Mouse (Mus musculus): ENCODE data around the gene Clec11a. TPM values are rescaled to one million over a fixed set of nuclear protein-coding genes. Genes with fewer than 3 reads are reported as not detected.

Gene Clec11a
- polyA plus RNA-seq, 1 experiment from 2014 or later = 3.8 TPM

GRCm38 (mm10) chr7:44310878-44311712, 4.4 kb upstream of the Clec11a start:
- H3K4me1 ChIP-seq (replicated peaks; ENCODE audit: control insufficient read depth, insufficient read depth, low read length) = no peaks in the 10 kb centered on the region
- peak overlapping the region; percentile 79 for H3K4me2 ChIP-seq (replicated peaks; ENCODE audit: low read depth)
- no peak overlapping the region for H3K27ac ChIP-seq (ENCODE audit: low read depth, low read length)
- H3K4me3 ChIP-seq (ENCODE audit: low read depth, low read length) = peak overlapping the region; percentile 40
- no peak for TF ChIP-seq CTCF (IDR thresholded peaks at IDR 0.05; ENCODE audit: low read depth)
- peak overlapping the region; percentile 26; the same call in 1 of the 2 replicates for H3K9ac ChIP-seq (ENCODE audit: low read depth, low read length)
- WGBS = 5% methylated on average over 38 of the region's 38 CpGs
- H3K9me3 ChIP-seq (ENCODE audit: control insufficient read depth) = no peaks in the 10 kb centered on the region
- H3K36me3 ChIP-seq (ENCODE audit: control insufficient read depth, insufficient read depth) = no peaks in the 10 kb centered on the region
- ATAC-seq = no peak
- peaks cover 19% of the 10 kb centered on the region for H3K27me3 ChIP-seq (replicated peaks; ENCODE audit: control insufficient read depth, insufficient read depth, low read length)

GRCm38 (mm10) chr7:44310285-44310877, 3.7 kb upstream of the Clec11a start:
- H3K4me2 ChIP-seq (replicated peaks; ENCODE audit: low read depth) = peak overlapping the region; percentile 79
- H3K9ac ChIP-seq (ENCODE audit: low read depth, low read length) = peak overlapping the region; percentile 26; the same call in 1 of the 2 replicates
- no peak overlapping the region for H3K27ac ChIP-seq (ENCODE audit: low read depth, low read length)
- H3K27me3 ChIP-seq (replicated peaks; ENCODE audit: control insufficient read depth, insufficient read depth, low read length) = peaks cover 19% of the 10 kb centered on the region
- H3K9me3 ChIP-seq (ENCODE audit: control insufficient read depth) = no peaks in the 10 kb centered on the region
- peak overlapping the region; percentile 40 for H3K4me3 ChIP-seq (ENCODE audit: low read depth, low read length)
- no peak for ATAC-seq
- under 1% methylated on average over 37 of the region's 40 CpGs for WGBS
- H3K4me1 ChIP-seq (replicated peaks; ENCODE audit: control insufficient read depth, insufficient read depth, low read length) = peaks cover 4% of the 10 kb centered on the region
- no peak for TF ChIP-seq CTCF (IDR thresholded peaks at IDR 0.05; ENCODE audit: low read depth)
- H3K36me3 ChIP-seq (ENCODE audit: control insufficient read depth, insufficient read depth) = no peaks in the 10 kb centered on the region

DNA sequence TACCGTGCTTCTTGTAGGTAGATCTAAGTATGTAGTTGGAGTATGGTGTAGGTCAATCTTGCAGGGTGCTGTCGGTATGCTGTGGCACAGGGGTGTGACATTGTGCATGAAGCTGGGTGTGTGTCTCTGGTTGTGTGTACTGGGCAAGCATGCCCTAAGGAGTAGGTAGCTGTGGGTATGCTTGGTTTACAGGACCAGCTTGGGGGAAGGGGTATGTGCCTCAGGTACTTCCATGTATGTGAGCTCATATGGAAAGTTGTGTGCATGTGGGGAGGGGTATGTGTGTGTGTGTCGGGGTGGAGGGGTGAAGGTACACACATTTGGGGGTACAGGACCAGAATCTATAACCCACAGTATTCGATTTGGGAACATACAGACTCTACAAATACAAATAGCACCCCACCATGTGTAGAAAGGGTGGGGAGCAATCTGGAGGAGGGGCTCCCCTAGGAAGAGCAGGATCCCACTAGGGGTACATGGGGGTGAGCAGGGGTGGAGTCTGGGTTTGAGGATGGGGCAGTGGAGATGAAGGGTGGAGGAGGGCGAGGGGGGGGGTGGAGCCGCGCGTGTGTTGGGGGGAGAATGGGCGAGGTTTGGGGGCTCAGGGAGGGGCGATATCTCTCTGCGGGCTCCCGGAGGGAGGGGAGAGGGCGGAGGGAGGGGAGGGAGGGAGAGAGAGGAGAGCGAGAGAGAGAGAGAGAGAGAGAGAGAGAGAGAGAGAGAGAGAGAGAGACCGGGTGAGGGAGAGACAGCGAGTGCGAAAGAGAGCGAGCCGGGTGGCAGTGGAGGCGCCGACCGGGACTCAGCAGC, 3.0 kb upstream of the Clec11a start, which contains the start of gene Shank1:
Gene Shank1, plus strand, starts transcription at position 779 of the 810 bp plus-strand sequence.
- no peaks in the 10 kb centered on the region for H3K36me3 ChIP-seq (ENCODE audit: control insufficient read depth, insufficient read depth)
- H3K4me2 ChIP-seq (replicated peaks; ENCODE audit: low read depth) = peak within 1 kb of the TSS; percentile 79
- H3K4me1 ChIP-seq (replicated peaks; ENCODE audit: control insufficient read depth, insufficient read depth, low read length) = peaks cover 4% of the 10 kb centered on the region
- no peak for ATAC-seq
- no peak within 1 kb of the TSS for H3K27ac ChIP-seq (ENCODE audit: low read depth, low read length)
- no peak for TF ChIP-seq CTCF (IDR thresholded peaks at IDR 0.05; ENCODE audit: low read depth)
- H3K9ac ChIP-seq (ENCODE audit: low read depth, low read length) = peak within 1 kb of the TSS; percentile 26; the same call in 1 of the 2 replicates
- 21% methylated on average over 12 of the region's 22 CpGs for WGBS
- peaks cover 19% of the 10 kb centered on the region for H3K27me3 ChIP-seq (replicated peaks; ENCODE audit: control insufficient read depth, insufficient read depth, low read length)
- no peaks in the 10 kb centered on the region for H3K9me3 ChIP-seq (ENCODE audit: control insufficient read depth)
- H3K4me3 ChIP-seq (ENCODE audit: low read depth, low read length) = peak within 1 kb of the TSS; percentile 40

DNA sequence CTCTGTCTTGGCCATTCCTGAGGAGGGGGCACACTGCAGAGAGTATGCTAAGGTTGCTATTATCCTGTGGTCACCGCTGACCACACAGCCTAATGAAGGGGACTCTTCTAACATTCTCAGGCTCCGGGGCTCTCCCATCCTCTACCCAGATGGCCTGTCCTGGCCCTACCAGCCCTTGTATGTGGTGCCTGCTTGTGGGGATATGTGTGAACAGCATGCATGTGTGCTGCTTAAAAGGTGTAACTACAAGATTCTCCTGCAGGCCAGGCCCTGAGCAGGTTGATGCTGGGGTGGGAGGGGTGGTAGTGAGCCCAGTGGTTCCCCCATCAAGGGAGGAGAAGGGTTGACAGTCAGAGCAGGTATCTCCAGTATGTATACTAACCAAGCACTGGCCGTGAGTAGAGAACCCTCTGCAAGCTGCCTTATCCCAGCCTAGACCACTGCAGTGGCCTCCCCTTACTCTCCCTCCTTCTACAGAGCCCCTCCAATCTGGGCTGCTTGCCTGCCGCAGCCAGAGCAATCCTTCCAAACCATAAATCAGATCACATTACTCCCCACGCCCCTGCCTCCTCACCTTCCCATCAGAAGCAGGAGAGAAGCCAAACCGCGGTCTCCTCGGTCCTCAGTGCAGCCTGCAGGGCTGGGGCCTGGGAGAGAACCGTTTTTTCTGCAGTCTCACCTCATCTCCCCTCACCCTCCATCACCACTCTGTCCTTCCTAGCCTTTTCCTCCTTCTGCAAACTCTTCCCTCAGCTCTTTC, 739 bp upstream of the Clec11a start:
- Histone ChIP-seq H3K9me3 (ENCODE audit: control insufficient read depth) (no peaks in the 10 kb centered on the region), H3K4me2 (replicated peaks; ENCODE audit: low read depth) (no peak overlapping the region), H3K36me3 (ENCODE audit: control insufficient read depth, insufficient read depth) (no peaks in the 10 kb centered on the region), H3K27me3 (replicated peaks; ENCODE audit: control insufficient read depth, insufficient read depth, low read length) (peaks cover 19% of the 10 kb centered on the region), H3K4me3 (ENCODE audit: low read depth, low read length) (no peak overlapping the region), H3K4me1 (replicated peaks; ENCODE audit: control insufficient read depth, insufficient read depth, low read length) (peaks cover 4% of the 10 kb centered on the region), H3K9ac (ENCODE audit: low read depth, low read length) (no peak overlapping the region), H3K27ac (ENCODE audit: low read depth, low read length) (no peak overlapping the region)
- 30% methylated on average over 9 of the region's 9 CpGs for WGBS
- TF ChIP-seq CTCF (IDR thresholded peaks at IDR 0.05; ENCODE audit: low read depth) = no peak; the same call in 1 of the 2 replicates
- ATAC-seq = no peak

- no peak overlapping the region for H3K27ac ChIP-seq (ENCODE audit: low read depth, low read length)
- no peaks in the 10 kb centered on the region for H3K9me3 ChIP-seq (ENCODE audit: control insufficient read depth)
- ATAC-seq = no peak
- H3K27me3 ChIP-seq (replicated peaks; ENCODE audit: control insufficient read depth, insufficient read depth, low read length) = peaks cover 11% of the 10 kb centered on the region
- no peak for TF ChIP-seq CTCF (IDR thresholded peaks at IDR 0.05; ENCODE audit: low read depth)
- no peaks in the 10 kb centered on the region for H3K36me3 ChIP-seq (ENCODE audit: control insufficient read depth, insufficient read depth)
- peak overlapping the region; percentile 53; the same call in 1 of the 2 replicates for H3K4me3 ChIP-seq (ENCODE audit: low read depth, low read length)
- peak overlapping the region; percentile 79 for H3K4me2 ChIP-seq (replicated peaks; ENCODE audit: low read depth)
- H3K9ac ChIP-seq (ENCODE audit: low read depth, low read length) = no peak overlapping the region
- 15% methylated on average over 16 of the region's 16 CpGs for WGBS
- peaks cover 4% of the 10 kb centered on the region for H3K4me1 ChIP-seq (replicated peaks; ENCODE audit: control insufficient read depth, insufficient read depth, low read length)
These were observed 1.0 kb downstream of the Clec11a start for GRCm38 (mm10) chr7:44305686-44306085.
